Mouse (Mus musculus): ENCODE measurements around the gene Gm5475.

GRCm38 (mm10) chr15:100406088-100406487, 15.9 kb upstream of the Gm5475 start:
- no peak for TF ChIP-seq GATA1 (IDR thresholded peaks at IDR 0.05; ENCODE audit: borderline replicate concordance, low read length)
- TF ChIP-seq FLI1 (IDR thresholded peaks at IDR 0.05; ENCODE audit: low read length): no peak
